ENCODE assay signal across 42 mouse cellular contexts in genomic region chr2:73041475-73041874, GRCm38 (mm10). TPM values are rescaled to one million over a fixed set of nuclear protein-coding genes. Genes with fewer than 3 reads are reported as not detected.
DNase-seq lines count a peak whose midpoint lies in the region; ATAC-seq and TF ChIP-seq lines count a peak whose summit lies in the region.
"Had no signal": no experiment of that assay in that cellular context is flagged by ENCODE, and none has a peak within 500 bp of the region (broad histone marks: within the 10 kb centered on the region; RNA-seq: fewer than 3 reads in every experiment).

No protein-coding gene starts in this region.

- no peak overlapping the region for H3K4me3 ChIP-seq in heart, embryonic 12.5 days
- no peak overlapping the region for H3K4me3 ChIP-seq in bone marrow macrophage, adult 2 months (ENCODE audit: insufficient read depth, low read length)
- H3K4me3 ChIP-seq in left cerebral cortex, adult 2 months, result no peak overlapping the region
- H3K4me3 ChIP-seq: forebrain, embryonic 13.5 days; hindbrain, embryonic 10.5 days; midbrain, embryonic 10.5 days; midbrain, embryonic 15.5 days; neural tube, embryonic 15.5 days had no signal

- no peak overlapping the region for H3K27ac ChIP-seq in heart, embryonic 12.5 days (ENCODE audit: poor library complexity, severe bottlenecking)
- H3K27ac ChIP-seq in bone marrow macrophage, adult 2 months (ENCODE audit: insufficient read depth, low read depth, low read length), result peak overlapping the region; percentile 89
- no peak overlapping the region for H3K27ac ChIP-seq in left cerebral cortex, adult 2 months
- H3K27ac ChIP-seq: forebrain, embryonic 13.5 days; hindbrain, embryonic 10.5 days; liver, embryonic 14.5 days; midbrain, embryonic 10.5 days; midbrain, embryonic 15.5 days; neural tube, embryonic 15.5 days had no signal

- no peak for TF ChIP-seq POLR2A in bone marrow macrophage, adult 2 months (IDR thresholded peaks at IDR 0.05; ENCODE audit: borderline replicate concordance, low read depth, low read length)

- intact Hi-C loops in left cerebral cortex, adult 2 months (cut with DNase I), result no loop called here

- H3K27me3 ChIP-seq in heart, embryonic 12.5 days (replicated peaks), result no peaks in the 10 kb centered on the region
- H3K27me3 ChIP-seq: neural tube, embryonic 15.5 days; Patski had no signal

- H3K9me3 ChIP-seq in heart, embryonic 12.5 days (replicated peaks), result no peaks in the 10 kb centered on the region
- H3K9me3 ChIP-seq: forebrain, embryonic 13.5 days; hindbrain, embryonic 10.5 days; midbrain, embryonic 10.5 days; midbrain, embryonic 15.5 days; neural tube, embryonic 15.5 days had no signal

- peaks cover 21% of the 10 kb centered on the region for H3K4me1 ChIP-seq in heart, embryonic 12.5 days (replicated peaks)
- H3K4me1 ChIP-seq in bone marrow macrophage, adult 2 months (ENCODE audit: control insufficient read depth, insufficient read depth, low read length), result peaks cover 64% of the 10 kb centered on the region

- ATAC-seq in heart, embryonic 12.5 days (ENCODE audit: insufficient number of reproducible peaks, low FRiP score), result no peak
- ATAC-seq: forebrain, embryonic 13.5 days; hindbrain, embryonic 16.5 days; midbrain, embryonic 15.5 days; Patski had no signal

- no peaks in the 10 kb centered on the region for H3K36me3 ChIP-seq in heart, embryonic 12.5 days
- H3K36me3 ChIP-seq: hindbrain, embryonic 10.5 days; midbrain, embryonic 10.5 days; midbrain, embryonic 15.5 days; neural tube, embryonic 15.5 days had no signal

- no peak overlapping the region for H3K4me2 ChIP-seq in heart, embryonic 12.5 days
- H3K4me2 ChIP-seq: forebrain, embryonic 13.5 days; midbrain, embryonic 15.5 days; neural tube, embryonic 15.5 days had no signal

- 31% methylated on average over 5 of the region's 5 CpGs for WGBS in heart, embryonic 12.5 days

- DNase-seq in heart, adult 11 months, result peak; percentile 82
- peak; percentile 21 to 23 for DNase-seq in B cell, adult 2 months
- DNase-seq in Muller cell, postnatal 12 days (ENCODE audit: inconsistent ontology term), result peak; percentile 43
- DNase-seq in thymus, postnatal 14 days, result no peak
- no peak for DNase-seq in adrenal gland, adult 2 months
- DNase-seq in left cerebral cortex, adult 2 months (ENCODE audit: extremely low spot score in 1 of 2, low spot score in 2 of 2), result no peak
- DNase-seq: adrenal gland, postnatal 36 days; cerebellum, adult 11-12 months; cerebellum, adult 9-11 months; heart, postnatal 14 days; liver; lung, adult 2 months; lung, postnatal 10 days; retina, postnatal 1 day; right cerebral cortex, postnatal 14 days; thymus, adult 18-20 months; thymus, postnatal 36 days had no signal

- no peak overlapping the region for H3K9ac ChIP-seq in heart, embryonic 12.5 days
- H3K9ac ChIP-seq: forebrain, embryonic 13.5 days; liver, embryonic 14.5 days; midbrain, embryonic 15.5 days; neural tube, embryonic 15.5 days had no signal

- no peak for TF ChIP-seq CTCF in bone marrow macrophage, adult 2 months (IDR thresholded peaks at IDR 0.05; ENCODE audit: low read depth, low read length)
- no peak for TF ChIP-seq CTCF in left cerebral cortex, adult 2 months (IDR thresholded peaks at IDR 0.05)

RNA-seq across cellular contexts. Expression of gene Gm11084, which starts 55.0 kb away (rescaled TPM):
- polyA plus RNA-seq in heart, embryonic 12.5 days (2016; fragmentation: Nextera tagmentation; extraction: Ambion mirVana), result not detected in 2 replicates
- polyA plus RNA-seq in bone marrow macrophage, adult 2 months (2012; ENCODE audit: insufficient read depth, insufficient read length, missing spikeins), result not detected in 2 replicates
- total RNA-seq in adrenal gland, adult 2 months (2021), result not detected
- polyA plus RNA-seq in adrenal gland, adult 2 months (2012; rRNA removed), result not detected in 2 replicates
- total RNA-seq in left cerebral cortex, adult 2 months (2021), result not detected
- total RNA-seq: adrenal gland, adult 18-20 months; adrenal gland, postnatal 36 days; common myeloid progenitor, adult 5-6 weeks; ES-E14; gastrocnemius, adult 18-20 months; gastrocnemius, postnatal 4 days; heart, adult 8-10 months; heart, postnatal 14 days; left cerebral cortex, postnatal 14 days had no signal
- polyA plus RNA-seq: embryonic facial prominence, embryonic 14.5 days; forebrain, embryonic 13.5 days; heart, embryonic 14.5 days; hindbrain, embryonic 10.5 days; hindbrain, embryonic 16.5 days; intestine, embryonic 14.5 days; kidney, embryonic 16.5 days; large intestine, adult 2 months; limb, embryonic 11.5 days; liver, embryonic 14.5 days; lung, adult 2 months; midbrain, embryonic 10.5 days; midbrain, embryonic 15.5 days; neural tube, embryonic 15.5 days; Patski; small intestine, adult 2 months; stomach, embryonic 16.5 days had no signal

Comparison
In these comparisons a context has a peak if more than half of its experiments do, and no peak if none do; other contexts are left out.
1. DNase-seq: peak in heart, adult 11 months (single experiment), B cell, adult 2 months (2 of 2) and Muller cell, postnatal 12 days (single experiment); none in thymus, postnatal 14 days (single experiment), adrenal gland, adult 2 months (single experiment) and left cerebral cortex, adult 2 months (0 of 2).